Mouse (Mus musculus) thymus, postnatal 14 days (tissue): ENCODE data around the gene Uchl3.

Source experiments
- DNase-seq: peaks from one replicate; pipeline ENCODE4 v3.0.0; 2021

Uchl3 gene

DNA sequence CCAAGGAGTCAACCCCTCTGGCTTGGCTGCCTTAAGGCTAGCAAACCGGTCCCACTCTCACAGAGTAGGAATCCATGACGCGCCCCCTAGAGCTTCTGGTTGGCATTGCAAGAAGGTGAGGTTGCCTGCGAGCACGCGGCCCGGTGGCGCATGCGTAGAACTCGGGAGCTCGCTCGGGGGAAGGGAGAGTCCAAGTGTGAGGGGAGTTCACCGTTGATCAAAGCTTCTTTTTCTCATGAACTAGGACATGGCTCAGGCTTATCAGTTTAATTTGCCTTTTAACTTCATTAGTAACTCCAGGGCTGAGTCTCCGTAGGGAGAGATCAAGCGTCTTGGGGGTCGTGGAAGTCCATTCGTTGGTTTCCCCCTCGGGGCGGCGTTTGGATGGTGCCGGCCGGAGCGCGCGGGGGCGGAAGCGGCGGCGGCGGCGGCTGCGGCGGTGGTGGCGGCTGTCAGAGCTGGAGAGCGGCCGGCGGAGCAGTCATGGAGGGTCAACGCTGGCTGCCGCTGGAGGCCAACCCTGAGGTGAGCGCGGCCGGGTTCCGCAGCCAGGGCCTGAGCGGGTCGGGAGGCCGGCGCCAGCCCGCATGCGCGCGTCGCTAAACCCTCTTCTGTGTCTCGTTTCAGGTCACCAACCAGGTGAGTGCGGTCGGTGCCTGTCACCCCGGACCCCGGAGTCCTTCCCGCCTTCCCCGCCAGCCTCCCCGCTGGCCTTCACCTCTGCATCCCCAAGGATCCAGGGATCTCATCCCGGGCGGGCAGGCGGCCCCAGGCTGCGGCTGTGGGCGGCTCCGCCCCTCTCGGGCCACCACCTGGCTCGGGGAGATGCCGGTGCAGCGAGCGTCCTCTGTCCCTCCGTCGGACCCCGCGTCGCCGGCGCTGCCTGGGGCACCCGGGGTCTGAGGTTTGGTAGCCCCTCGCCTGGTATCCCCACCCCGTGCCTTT is at the start of gene Uchl3:
Gene Uchl3, plus strand, starts transcription at position 387 of the 945 bp plus-strand sequence.
- DNase-seq: peak; percentile 97

DNA sequence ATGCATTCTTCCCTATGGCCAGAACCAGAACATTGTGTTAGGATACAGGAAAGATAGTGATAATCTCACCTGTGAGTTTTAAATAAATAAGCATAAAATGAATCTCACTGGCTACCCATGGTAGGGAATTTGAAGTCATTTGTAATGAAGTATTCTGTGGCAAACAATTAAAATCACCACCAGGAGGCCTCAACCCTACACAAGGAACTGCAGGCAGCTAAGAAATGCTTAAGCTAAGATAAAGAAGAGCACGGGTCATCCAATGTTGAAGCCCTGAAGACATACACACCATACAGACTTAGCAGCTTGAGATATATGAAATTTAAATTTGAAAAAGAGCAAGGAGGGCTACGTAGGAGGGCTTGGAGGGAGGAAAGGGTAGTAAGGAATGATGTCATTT is 47.9 kb upstream of the Uchl3 start:
- no peak for DNase-seq

DNA sequence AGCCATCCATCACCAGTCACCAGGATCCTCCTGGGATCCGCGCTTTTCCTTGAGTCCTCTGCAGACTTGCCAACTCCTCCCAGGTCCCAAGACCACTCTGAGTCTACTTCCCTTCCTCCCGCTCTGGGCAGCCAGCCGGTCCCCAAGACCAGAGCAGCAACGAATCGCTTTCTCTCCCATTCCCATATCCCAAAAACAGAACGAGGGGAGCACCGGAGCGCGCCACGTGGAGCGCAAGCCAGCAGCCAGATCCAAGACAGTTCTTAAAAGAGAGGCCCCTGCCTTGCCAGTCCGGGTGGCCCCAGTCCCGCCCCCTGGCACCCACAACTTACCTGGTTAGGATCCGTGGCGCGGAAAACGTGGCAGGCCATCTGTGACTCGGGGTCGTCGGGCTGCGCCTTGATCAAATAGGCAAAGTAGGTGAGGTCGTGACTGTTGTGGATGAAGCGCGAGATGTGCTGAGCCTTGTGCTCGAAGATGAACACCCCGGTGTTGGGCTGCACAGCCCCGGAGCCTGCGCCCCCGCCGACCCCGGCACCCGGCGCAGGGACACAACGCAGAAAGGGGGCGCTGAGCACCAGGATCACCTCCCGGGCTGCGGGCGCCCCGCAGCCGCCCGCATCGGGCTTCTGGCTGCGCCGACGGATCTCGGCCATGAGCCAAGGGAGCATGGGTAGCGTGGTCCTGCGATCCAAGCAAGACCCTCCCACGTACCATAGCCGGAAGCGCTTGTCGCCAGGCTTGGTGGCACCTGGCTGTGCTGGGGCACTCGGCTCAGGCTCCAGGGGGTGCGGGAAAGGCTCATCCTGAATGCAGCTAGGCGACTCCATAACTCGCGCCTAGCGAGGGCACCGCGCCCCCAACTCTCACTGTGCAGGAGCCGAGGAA is 45.9 kb upstream of the Uchl3 start:
- peak; percentile 45 for DNase-seq

DNA sequence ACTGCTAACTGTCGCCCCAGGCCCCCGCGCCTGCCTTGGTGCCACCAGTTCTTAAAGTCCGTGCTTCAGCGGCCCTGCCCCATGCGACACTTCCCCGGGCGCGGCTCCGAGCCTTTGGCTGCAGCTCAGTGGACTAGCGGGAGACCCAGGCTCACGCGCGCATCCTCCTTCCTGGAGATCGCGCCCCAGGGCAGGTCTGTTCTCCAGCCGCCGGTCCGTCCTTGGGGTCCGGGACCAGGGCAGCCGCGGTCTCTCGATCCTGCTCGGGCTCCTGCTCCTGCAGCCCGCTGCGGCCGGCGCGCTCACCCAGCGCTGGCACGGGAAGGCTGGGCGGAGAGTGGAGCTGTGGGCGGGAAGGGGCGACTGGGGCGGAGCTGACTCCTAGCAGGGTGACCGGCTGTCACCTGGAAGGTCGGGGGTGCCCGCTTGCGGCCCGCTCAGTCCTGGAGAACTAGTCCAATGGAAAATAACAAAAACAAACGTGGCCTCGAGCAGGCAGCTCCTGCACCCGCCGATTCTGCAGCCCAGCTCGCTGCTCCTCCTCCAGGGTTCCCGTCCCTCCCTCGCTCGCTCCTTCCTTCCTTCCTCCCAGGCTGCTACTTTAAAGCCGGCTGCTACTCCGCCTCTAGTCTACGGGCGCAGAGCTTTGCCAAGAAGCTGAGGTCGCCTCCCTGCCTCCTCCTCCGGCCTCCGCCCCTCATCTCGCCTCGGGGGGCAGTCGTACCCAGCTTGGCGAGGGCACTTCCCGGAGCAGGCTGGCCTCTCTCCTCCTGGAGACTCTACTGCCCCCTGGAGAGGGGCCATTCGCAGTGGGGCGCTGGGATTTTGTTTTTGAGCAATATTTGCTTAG is 45.0 kb upstream of the Uchl3 start, which contains the start of gene Tbc1d4:
Gene Tbc1d4, minus strand, starts transcription at position 673 of the 850 bp plus-strand sequence.
- DNase-seq: peak; percentile 64

DNA sequence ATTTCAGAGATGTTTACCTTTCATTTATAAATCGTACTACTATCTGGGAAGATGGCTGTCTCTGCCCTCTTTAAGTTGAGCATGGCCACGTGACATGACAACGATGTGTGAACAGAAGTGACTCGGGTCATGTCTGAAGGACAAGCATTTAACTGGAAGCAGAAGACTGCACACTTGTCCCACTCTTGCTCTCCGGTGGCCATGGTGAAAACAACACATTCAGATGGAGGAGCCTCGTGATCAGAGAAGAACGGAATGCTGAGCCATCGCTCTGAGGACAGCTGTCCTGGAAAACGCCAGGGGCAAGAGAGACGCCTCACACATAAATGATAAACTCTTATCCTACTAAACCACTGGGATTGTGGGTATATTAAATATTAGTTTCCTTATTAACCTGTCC is 43.1 kb upstream of the Uchl3 start:
- DNase-seq: no peak

DNA sequence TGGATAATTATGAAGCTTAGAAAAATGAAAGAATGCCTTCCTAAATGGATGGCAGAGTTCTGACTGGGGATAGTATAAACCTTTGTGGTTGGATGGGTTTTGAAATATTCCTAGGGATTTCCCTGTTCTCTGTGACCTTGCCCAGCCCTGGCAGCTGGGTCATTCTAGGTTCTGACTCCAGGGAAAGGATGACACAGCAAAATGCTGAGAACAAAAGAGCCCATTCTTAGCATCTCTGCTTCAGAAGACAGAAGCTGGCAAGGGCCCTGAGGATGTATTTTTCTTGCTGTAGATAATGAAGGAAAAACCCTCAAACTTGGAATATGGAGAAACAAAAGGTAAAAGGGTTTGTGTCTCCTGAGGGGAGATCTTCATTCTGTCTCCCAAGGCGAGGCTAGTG is 40.6 kb upstream of the Uchl3 start:
- DNase-seq: no peak

DNA sequence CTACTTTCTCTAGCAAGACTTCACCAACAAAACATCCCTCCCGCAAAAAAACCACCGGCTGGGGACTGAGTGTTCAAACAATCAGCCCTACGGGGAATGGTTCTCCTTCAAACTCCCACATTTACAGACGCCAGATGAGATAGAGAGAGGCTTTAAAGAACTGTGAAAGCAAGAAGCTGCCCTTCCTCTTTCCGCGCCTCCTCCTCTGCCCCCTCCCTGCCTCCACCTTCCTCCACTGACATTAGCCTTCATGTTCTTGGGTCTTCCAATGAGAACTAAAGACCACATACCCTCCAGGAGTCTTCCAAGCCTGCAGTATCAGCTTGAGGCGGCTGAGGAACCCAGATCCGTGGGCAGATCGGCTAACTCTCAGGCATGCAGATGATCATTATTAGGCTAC is 37.6 kb upstream of the Uchl3 start:
- DNase-seq: no peak

DNA sequence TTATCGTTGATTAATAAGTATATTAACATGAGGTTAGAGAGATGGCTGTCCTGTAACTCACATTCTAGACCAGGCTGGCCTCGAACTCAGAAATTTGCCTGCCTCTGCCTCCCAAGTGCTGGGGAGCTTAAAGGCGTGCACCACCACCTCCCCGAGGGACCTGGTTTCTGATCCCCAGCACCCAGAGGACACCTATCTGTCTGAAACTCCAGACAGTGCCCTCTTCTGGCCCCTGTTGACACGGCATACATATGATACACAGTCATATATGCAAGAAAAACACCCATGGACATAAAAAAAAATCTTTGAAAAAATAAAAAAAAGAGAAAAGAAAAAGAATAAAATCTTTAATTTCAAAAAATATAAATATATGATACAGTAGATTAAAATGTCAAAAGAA is 36.1 kb upstream of the Uchl3 start:
- no peak for DNase-seq

DNA sequence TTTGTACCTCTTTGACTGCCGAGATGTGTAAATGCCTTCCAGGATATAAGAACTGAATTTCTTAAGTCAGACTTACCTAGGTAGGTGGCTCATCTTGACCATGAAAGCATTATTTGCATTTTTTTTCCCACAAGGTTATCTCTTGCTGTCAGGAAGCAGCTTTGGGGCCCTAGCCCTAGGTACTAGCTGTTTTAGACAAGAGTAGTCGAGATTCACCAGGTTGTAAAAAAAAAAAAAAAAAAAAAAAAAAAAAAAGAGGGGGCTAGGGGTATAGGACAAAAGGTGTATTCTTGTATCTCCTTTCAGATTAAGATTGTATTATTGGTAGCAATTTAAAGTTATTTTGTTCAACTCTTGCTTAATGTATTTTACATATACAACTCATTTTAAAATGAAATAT is 23.2 kb upstream of the Uchl3 start:
- no peak for DNase-seq

DNA sequence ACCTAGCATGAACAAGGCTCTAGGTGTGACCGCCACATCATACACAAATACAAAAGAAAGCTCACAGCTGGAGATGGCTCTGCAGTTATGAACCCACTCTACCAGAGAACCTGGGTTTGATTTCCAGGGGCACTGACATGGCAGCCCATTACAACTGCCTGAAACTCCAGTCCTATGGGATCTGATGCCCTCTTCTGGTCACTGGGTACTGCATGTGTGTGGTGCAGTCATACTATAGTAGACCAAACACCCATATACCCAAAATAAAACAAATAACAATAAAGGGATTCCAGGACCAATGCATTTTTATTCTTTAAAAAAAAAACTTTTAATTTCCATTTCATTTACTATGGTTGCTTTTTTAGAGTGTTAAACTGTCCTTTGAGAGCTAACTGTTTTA is 18.0 kb upstream of the Uchl3 start:
- DNase-seq: no peak

DNA sequence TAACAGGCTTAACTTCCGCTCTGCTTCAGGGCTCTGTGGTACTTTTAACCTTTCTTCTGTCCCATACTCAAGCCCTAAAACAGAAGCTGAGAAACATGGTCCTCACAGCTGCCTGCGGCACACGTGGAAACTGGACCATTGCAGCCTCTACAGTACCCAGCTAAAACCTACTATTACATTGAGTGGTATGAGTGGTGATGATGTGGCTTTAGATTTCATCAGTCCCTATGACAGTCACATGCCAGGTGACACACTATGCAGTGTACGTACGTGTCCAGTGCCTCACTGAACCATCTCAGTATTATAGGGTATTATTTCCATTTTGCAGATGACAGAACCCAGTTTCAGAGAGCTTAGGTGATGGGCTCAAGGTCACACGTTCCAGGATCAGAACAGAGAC is 16.4 kb upstream of the Uchl3 start:
- no peak for DNase-seq

DNA sequence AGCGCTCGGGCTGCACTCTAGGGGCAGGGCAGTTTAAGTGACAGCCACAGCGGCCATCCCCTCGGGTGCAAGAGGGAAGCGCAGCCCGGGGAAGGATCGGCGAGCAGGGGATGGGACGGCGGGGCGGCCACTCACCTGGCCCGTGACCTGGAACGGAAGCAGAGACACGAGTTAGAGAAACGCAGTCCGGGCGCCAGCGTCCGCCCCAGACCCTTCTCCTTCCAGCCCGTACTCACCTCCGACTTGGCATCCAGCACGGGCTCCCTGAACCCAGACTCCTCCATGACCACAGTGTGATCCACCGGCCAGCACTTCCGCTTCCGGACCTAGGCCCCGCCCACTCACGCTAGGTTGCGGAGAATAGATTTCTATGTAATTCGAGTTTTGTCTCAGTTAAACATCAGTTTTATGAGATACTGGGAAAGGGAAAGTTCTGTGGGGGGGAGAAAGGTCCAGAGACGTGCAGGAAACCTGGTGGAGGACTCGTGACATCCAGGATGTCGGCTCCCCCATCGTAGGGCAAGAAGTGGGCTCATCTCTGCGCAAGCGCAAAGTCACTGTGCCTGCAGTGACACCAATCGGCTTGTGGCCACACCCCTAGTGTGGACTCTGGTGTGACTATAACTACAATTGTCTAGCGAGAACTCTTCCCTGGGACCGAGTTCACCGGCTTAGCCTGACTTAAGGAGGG is 13.5 kb upstream of the Uchl3 start, which contains the start of gene Commd6:
Gene Commd6, minus strand, starts transcription at position 534 of the 691 bp plus-strand sequence.
- DNase-seq: peak; percentile 90

DNA sequence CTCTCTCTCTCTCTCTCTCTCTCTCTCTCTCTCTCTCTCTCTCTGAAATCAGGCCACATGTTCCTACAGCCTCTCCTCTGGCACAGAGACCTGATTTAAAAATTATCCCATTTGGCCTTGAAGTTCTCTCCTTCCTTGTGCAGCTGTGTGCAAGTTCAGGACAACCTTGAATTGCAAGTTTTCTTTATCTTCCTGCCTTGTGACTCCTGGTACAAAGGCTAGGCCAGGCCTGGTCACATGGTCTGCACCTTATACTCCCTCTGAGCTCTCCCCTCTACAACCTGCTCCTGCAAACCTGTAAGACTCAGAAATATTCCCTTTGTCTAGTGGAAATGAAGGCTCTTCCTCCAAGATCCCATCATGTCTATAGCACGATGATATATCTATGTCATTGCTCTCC is 8.8 kb upstream of the Uchl3 start:
- DNase-seq: no peak

DNA sequence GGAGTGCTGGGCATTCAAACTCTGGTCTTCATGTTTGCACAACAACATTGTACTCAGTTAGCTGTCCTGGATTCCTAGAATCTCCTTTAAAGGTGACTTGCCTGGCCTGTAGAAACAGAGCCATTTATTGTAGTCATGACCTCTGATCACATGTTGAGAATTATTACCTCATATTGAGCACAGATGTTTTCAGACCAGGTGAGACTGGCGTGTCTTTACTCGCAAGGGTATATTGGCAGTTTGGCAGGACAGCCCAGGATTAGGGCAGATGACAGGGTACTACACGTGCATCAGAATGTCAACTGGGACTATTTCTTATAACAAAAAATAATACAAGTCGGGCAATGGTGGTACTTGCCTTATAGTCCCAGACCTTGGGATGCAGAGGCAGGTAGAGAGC is 3.2 kb upstream of the Uchl3 start:
- no peak for DNase-seq

DNA sequence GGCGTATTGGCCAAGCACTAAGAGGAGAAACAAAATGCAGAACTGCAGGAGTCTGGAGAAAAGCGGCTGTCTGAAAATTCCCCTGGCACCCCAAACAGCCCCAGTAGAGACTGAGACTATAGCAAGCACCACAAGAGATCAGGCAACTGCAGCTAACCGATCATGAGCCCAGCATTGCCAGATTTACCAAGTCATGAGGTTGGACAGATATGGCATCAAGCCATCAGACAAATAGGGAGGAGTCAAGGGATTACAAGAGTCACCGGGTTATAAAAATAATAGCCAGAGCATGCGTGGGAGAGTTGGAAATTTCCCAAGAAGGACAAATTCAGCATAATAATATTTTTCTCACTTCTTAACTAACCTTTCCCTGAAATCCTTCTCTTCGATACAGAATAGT is 1.2 kb upstream of the Uchl3 start:
- no peak for DNase-seq

DNA sequence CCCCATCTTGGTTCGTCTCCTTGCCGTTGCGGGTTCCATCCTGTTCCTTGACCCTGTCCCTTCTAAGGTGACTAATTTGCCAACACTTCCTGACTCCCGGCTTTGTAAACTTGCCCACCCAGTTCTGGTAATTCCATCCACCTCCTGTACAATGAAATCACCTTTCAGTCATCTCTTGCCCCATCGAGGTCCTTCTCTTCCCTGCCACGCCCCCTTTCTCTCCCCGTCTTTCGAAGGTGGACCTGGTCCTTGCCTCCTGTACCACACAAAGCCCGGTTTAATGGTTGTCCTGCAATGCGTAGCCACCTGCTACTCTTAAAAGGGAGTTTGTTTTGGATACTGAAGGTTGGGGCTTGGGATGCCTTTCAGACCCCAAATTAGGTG is 751 bp downstream of the Uchl3 start:
- DNase-seq: no peak

DNA sequence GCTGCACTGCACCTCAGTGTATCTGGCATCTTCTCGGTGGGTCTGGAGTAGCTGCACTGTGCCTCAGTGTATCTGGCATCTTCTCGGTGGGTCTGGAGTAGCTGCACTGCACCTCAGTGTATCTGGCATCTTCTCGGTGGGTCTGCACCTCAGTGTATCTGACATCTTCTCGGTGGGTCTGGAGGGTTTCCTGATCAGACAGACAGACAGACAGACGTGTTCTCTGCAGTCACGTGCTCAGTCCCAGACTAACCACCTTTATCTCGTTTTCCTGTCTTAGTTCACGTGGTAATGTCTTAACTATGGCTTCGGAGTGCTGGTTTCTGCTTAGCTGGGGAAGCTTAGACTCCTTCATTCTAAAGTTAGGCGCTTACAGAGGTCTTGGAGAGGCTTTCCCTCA is 2.5 kb downstream of the Uchl3 start:
- no peak for DNase-seq

DNA sequence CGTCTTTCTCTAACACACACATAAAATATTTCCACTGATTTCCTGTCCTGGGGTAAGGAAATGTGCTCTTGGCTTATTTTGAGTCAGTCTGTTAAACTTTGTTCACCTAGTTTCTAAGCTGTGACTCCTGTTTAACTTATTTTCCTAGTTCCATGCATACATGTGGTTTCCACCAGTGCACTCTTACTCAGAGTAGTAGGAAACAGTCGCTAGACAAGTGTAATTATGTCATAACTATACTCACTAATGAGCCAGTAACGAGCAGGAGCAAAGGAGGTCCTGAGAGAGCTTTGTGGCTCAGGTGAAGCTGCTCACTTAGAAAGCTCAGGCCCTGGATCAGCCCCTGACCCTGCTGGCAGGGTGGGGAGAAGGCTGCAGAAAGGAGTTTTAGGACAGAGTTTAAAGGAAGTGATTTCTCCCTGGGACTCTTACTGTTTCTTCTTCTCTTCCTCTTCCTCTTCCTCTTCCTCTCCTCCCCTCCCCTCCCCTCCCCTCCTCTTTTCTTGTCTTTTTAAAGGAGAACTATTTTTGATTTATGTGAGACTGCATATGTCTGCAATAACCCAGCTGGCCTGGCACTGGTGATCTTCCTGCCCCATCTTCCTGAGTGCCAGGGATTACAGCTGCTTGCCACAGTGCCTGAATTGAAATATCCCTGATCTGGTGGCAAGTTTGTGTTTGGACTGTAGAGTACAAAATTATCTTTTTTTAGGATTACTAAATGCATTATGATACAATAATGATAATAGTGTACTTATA is 8.1 kb downstream of the Uchl3 start:
- no peak for DNase-seq

DNA sequence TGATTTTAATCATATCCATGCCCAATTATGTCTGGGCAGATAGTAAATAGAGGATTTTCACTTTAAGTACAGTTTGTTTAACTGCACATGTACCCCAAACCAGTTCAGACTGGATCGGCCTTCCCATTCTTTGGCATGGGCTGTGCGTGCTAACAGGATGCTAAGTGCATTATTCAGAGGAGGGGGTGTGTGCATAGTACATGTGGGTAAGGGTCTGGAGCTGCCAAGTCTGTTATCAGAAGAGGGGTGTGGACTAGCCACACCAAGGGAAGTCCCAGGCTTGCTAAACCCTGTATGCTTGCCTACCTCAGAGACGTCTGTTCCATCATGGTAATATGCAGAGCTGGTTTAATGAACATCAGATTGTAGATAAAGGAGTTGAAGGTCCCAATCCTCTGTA is 10.5 kb downstream of the Uchl3 start:
- no peak for DNase-seq

DNA sequence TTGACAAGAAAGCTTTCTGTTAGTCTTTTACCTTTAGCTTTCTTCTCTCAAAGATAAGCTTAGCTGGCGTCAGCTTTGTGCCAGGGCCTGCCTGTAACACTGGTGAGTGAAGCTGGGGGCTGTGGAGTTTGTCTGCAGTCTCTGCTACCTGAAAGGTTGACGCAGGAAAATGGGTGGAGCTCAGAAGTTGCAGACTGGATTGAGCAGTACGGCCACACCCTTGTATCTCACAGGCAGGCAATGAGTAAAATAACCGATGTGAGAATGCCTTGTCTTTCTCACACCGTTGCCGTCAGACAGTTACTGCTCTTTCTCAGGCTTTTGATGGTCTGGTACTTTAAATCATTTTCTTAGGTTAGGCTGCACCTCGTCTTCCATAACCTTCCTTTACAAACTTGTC is 12.3 kb downstream of the Uchl3 start:
- no peak for DNase-seq

DNA sequence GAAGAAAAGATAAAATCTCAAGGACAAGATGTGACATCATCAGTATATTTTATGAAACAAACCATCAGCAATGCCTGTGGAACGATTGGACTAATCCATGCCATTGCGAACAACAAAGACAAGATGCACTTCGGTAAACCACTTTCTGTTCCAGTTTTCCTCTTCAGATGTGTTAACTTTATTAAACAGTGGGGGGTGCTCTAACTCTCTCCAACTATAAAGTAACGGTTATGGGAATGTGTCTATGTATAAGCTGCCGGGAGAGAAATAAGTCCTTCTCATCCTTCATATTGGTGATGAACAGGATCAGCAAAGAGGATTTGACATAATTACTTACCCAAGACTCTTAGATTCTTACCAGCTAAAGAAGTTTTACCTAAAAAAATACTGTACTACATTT is 12.8 kb downstream of the Uchl3 start:
- DNase-seq: no peak
